Mouse (Mus musculus): ENCODE measurements at regions not wholly inside any gene's neighbourhood (a gene's known extent, or its start where the extent isn't known, plus 50 kb on each side); places are given as distances from the start of the nearest gene placed in this dataset.

DNA sequence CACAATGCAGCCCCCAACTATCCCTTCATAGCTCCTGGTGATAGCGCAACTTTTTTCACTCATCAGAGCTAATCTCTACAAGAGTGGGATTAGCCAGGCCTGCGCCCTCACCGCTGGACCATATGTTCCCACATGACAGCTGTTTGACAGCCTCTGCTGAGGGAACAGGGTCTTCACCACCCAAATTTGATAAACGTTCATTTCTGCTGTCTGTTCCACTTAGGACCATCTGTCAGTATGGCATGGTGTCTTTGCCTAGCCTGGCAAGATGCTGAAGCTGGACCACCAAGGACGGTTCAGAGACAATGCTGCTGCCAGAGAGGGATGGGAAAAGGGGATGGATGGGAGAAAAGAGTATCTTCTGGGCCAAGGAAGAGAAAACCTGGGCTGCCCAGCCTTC, 321.4 kb downstream of the Mycn start:
- H3K4me2 ChIP-seq (replicated peaks; ENCODE audit: low read depth): no peak overlapping the region
- no peak overlapping the region for H3K4me3 ChIP-seq (ENCODE audit: low read depth, low read length)
- no peak overlapping the region for H3K9ac ChIP-seq (ENCODE audit: low read depth, low read length)
- H3K27ac ChIP-seq (ENCODE audit: low read depth, low read length): no peak overlapping the region
- TF ChIP-seq CTCF (IDR thresholded peaks at IDR 0.05; ENCODE audit: low read depth): no peak
- 86% methylated on average over 5 of the region's 5 CpGs for WGBS
- no peaks in the 10 kb centered on the region for H3K27me3 ChIP-seq (replicated peaks; ENCODE audit: control insufficient read depth, insufficient read depth, low read length)
- no peaks in the 10 kb centered on the region for H3K9me3 ChIP-seq (ENCODE audit: control insufficient read depth)
- H3K36me3 ChIP-seq (ENCODE audit: control insufficient read depth, insufficient read depth): no peaks in the 10 kb centered on the region
- ATAC-seq: no peak
- H3K4me1 ChIP-seq (replicated peaks; ENCODE audit: control insufficient read depth, insufficient read depth, low read length): no peaks in the 10 kb centered on the region

GRCm38 (mm10) chr12:12619431-12619830, 322.3 kb downstream of the Mycn start:
- WGBS: 83% methylated on average over 5 of the region's 5 CpGs
- no peak overlapping the region for H3K4me3 ChIP-seq (ENCODE audit: low read depth, low read length)

DNA sequence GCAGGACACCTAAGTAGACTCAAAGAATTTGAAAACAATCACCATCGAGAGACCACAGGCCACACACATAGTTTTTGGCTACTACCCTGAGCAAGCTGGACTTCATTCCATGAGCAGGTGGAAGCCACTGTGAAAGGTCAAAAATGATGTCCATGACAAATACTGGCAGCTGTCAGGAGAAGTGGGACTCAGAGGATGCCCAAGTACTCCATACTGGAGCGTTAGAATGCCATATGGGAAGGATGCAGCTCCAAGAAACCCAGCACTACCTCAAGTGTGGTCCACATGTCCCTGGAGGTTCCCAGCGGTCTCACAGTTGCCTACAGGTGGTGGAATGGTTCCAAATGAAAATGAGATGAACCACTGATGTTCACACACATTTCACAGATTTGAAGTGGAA, 329.2 kb downstream of the Mycn start:
- H3K36me3 ChIP-seq (ENCODE audit: control insufficient read depth, insufficient read depth): no peaks in the 10 kb centered on the region
- no peak overlapping the region for H3K4me3 ChIP-seq (ENCODE audit: low read depth, low read length)
- no peaks in the 10 kb centered on the region for H3K4me1 ChIP-seq (replicated peaks; ENCODE audit: control insufficient read depth, insufficient read depth, low read length)
- no peak for TF ChIP-seq CTCF (IDR thresholded peaks at IDR 0.05; ENCODE audit: low read depth)
- no peak overlapping the region for H3K4me2 ChIP-seq (replicated peaks; ENCODE audit: low read depth)
- no peaks in the 10 kb centered on the region for H3K27me3 ChIP-seq (replicated peaks; ENCODE audit: control insufficient read depth, insufficient read depth, low read length)
- H3K27ac ChIP-seq (ENCODE audit: low read depth, low read length): no peak overlapping the region
- H3K9ac ChIP-seq (ENCODE audit: low read depth, low read length): no peak overlapping the region
- ATAC-seq: no peak
- 91% methylated on average over 3 of the region's 3 CpGs for WGBS
- no peaks in the 10 kb centered on the region for H3K9me3 ChIP-seq (ENCODE audit: control insufficient read depth)

More at GRCm38 (mm10) chr12:12619431-12619830, 322.3 kb downstream of the Mycn start:
- H3K36me3 ChIP-seq (ENCODE audit: control insufficient read depth, insufficient read depth): no peaks in the 10 kb centered on the region
- H3K4me1 ChIP-seq (replicated peaks; ENCODE audit: control insufficient read depth, insufficient read depth, low read length): no peaks in the 10 kb centered on the region
- H3K9ac ChIP-seq (ENCODE audit: low read depth, low read length): no peak overlapping the region
- no peaks in the 10 kb centered on the region for H3K9me3 ChIP-seq (ENCODE audit: control insufficient read depth)
- H3K4me2 ChIP-seq (replicated peaks; ENCODE audit: low read depth): no peak overlapping the region
- TF ChIP-seq CTCF (IDR thresholded peaks at IDR 0.05; ENCODE audit: low read depth): no peak
- no peak overlapping the region for H3K27ac ChIP-seq (ENCODE audit: low read depth, low read length)
- H3K27me3 ChIP-seq (replicated peaks; ENCODE audit: control insufficient read depth, insufficient read depth, low read length): no peaks in the 10 kb centered on the region
- no peak for ATAC-seq

- no peaks in the 10 kb centered on the region for H3K36me3 ChIP-seq (ENCODE audit: control insufficient read depth, insufficient read depth)
- no peak overlapping the region for H3K4me2 ChIP-seq (replicated peaks; ENCODE audit: low read depth)
- no peak for TF ChIP-seq CTCF (IDR thresholded peaks at IDR 0.05; ENCODE audit: low read depth)
- WGBS: 64% methylated on average over 4 of the region's 4 CpGs
- H3K27ac ChIP-seq (ENCODE audit: low read depth, low read length): no peak overlapping the region
- H3K9ac ChIP-seq (ENCODE audit: low read depth, low read length): no peak overlapping the region
- ATAC-seq: no peak
- no peaks in the 10 kb centered on the region for H3K4me1 ChIP-seq (replicated peaks; ENCODE audit: control insufficient read depth, insufficient read depth, low read length)
- H3K9me3 ChIP-seq (ENCODE audit: control insufficient read depth): no peaks in the 10 kb centered on the region
- H3K4me3 ChIP-seq (ENCODE audit: low read depth, low read length): no peak overlapping the region
- H3K27me3 ChIP-seq (replicated peaks; ENCODE audit: control insufficient read depth, insufficient read depth, low read length): no peaks in the 10 kb centered on the region
Measured at GRCm38 (mm10) chr12:12610861-12611260, 330.9 kb downstream of the Mycn start.

GRCm38 (mm10) chr12:12607995-12608394, 333.7 kb downstream of the Mycn start:
- no peaks in the 10 kb centered on the region for H3K9me3 ChIP-seq (ENCODE audit: control insufficient read depth)
- WGBS: 91% methylated on average over 4 of the region's 4 CpGs
- no peaks in the 10 kb centered on the region for H3K4me1 ChIP-seq (replicated peaks; ENCODE audit: control insufficient read depth, insufficient read depth, low read length)
- H3K4me2 ChIP-seq (replicated peaks; ENCODE audit: low read depth): no peak overlapping the region
- ATAC-seq: no peak
- H3K36me3 ChIP-seq (ENCODE audit: control insufficient read depth, insufficient read depth): no peaks in the 10 kb centered on the region
- no peak overlapping the region for H3K27ac ChIP-seq (ENCODE audit: low read depth, low read length)
- no peak for TF ChIP-seq CTCF (IDR thresholded peaks at IDR 0.05; ENCODE audit: low read depth)
- no peak overlapping the region for H3K9ac ChIP-seq (ENCODE audit: low read depth, low read length)
- no peak overlapping the region for H3K4me3 ChIP-seq (ENCODE audit: low read depth, low read length)
- no peaks in the 10 kb centered on the region for H3K27me3 ChIP-seq (replicated peaks; ENCODE audit: control insufficient read depth, insufficient read depth, low read length)

DNA sequence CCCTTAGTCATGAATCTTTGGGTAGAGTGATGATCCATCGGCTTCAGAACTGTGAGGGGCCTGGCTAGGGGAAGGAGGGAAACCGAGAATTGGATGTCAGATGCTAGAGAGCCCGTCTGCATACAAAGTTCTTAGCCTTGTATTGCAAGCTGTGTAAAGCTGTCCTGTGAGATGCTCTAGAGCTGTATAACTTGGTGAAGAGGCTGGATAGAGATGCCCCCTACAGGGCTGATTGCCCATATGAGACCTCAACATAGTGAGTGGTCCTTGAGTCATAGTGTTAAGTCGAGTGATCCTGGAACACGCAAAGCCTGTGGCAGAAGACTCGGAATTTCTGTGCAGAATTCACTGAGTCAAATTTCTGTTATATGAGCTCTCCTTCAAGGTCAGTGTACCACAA, 334.8 kb downstream of the Mycn start:
- ATAC-seq: no peak
- Histone ChIP-seq H3K4me1 (replicated peaks; ENCODE audit: control insufficient read depth, insufficient read depth, low read length) (no peaks in the 10 kb centered on the region), H3K9me3 (ENCODE audit: control insufficient read depth) (no peaks in the 10 kb centered on the region), H3K27me3 (replicated peaks; ENCODE audit: control insufficient read depth, insufficient read depth, low read length) (no peaks in the 10 kb centered on the region), H3K36me3 (ENCODE audit: control insufficient read depth, insufficient read depth) (no peaks in the 10 kb centered on the region), H3K4me2 (replicated peaks; ENCODE audit: low read depth) (no peak overlapping the region), H3K4me3 (ENCODE audit: low read depth, low read length) (no peak overlapping the region), H3K9ac (ENCODE audit: low read depth, low read length) (no peak overlapping the region), H3K27ac (ENCODE audit: low read depth, low read length) (no peak overlapping the region)
- TF ChIP-seq CTCF (IDR thresholded peaks at IDR 0.05; ENCODE audit: low read depth): no peak
- 88% methylated on average over 6 of the region's 6 CpGs for WGBS

DNA sequence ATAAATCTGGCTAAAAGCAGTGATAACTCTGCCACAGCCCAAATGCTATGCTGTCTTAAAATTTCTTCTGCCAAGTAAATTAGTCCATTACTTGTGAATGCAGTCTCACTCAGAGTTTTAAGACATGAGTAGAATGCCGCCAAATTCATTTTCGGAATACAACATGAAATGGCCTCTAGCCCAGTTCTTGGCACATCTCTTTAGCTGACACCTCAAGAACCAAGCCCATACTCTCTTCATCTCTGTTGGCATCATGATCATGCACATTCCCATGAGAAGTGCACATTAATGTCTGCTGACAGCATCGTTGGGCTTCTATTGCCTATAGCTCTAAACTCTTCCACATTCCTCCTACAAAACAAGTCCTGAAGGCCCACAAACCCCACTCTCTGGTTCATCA, 336.2 kb downstream of the Mycn start:
- Histone ChIP-seq H3K27me3 (replicated peaks; ENCODE audit: control insufficient read depth, insufficient read depth, low read length) (no peaks in the 10 kb centered on the region), H3K9me3 (ENCODE audit: control insufficient read depth) (no peaks in the 10 kb centered on the region), H3K4me3 (ENCODE audit: low read depth, low read length) (no peak overlapping the region), H3K4me1 (replicated peaks; ENCODE audit: control insufficient read depth, insufficient read depth, low read length) (no peaks in the 10 kb centered on the region), H3K36me3 (ENCODE audit: control insufficient read depth, insufficient read depth) (no peaks in the 10 kb centered on the region), H3K9ac (ENCODE audit: low read depth, low read length) (no peak overlapping the region), H3K4me2 (replicated peaks; ENCODE audit: low read depth) (no peak overlapping the region), H3K27ac (ENCODE audit: low read depth, low read length) (no peak overlapping the region)
- ATAC-seq: no peak
- no peak for TF ChIP-seq CTCF (IDR thresholded peaks at IDR 0.05; ENCODE audit: low read depth)
- WGBS: 96% methylated on average over 3 of the region's 3 CpGs

Data from intestine, postnatal 0 days (tissue).